Mouse (Mus musculus) E14TG2a.4 (cell line): Measurements from ENCODE around the gene Prpf31.

Experiments
- CTCF ChIP-seq: conservative IDR thresholded peaks from 2 replicates; pipeline ENCODE4 v1.5.1; 2014; ENCODE audit warnings: low read length
- NANOG ChIP-seq: IDR thresholded peaks from 2 replicates; pipeline ENCODE4 v1.6.1; 2014; ENCODE audit warnings: borderline replicate concordance, low read length, mixed read lengths
- POU5F1 ChIP-seq: IDR thresholded peaks from 2 replicates; pipeline ENCODE4 v1.6.1; 2014; ENCODE audit warnings: low read length, borderline replicate concordance

DNA sequence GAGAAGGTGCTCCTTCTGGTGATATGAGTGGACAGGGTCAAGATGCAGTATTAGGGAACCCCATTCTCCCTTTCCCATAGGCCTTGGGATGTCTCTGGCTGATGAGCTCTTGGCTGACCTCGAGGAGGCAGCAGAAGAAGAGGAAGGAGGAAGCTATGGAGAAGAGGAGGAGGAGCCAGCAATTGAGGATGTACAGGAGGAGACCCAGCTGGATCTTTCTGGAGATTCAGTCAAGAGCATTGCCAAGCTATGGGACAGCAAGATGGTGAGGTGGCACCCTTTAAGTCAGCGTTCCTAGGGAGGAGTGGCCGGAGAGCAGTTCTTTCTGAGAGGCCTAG is 662 bp downstream of the Prpf31 start:
- TF ChIP-seq CTCF (no peak), NANOG (no peak), POU5F1 (no peak)
